Mouse (Mus musculus) embryonic facial prominence, embryonic 12.5 days (tissue): Measurements from ENCODE around the gene Oxtr. TPM values are rescaled to one million over a fixed set of nuclear protein-coding genes. Genes with fewer than 3 reads are reported as not detected.
A peak's percentile ranks its signal among the peaks of the same experiment; 100 is the strongest.

Experiments used
- ATAC-seq: fragments of 200-750 bp; cut with Nextera tagmentation; 2 replicates; pipeline ENCODE4 v1.8.0; 2017; ENCODE audit not compliant: insufficient number of reproducible peaks, insufficient read depth, low FRiP score, low TSS enrichment
- H3K27ac ChIP-seq: fragments of 300-500 bp; sonication (generic); 2 replicates; pipeline ENCODE4 v1.5.1; 2016; ENCODE audit warnings: mild to moderate bottlenecking
- H3K27me3 ChIP-seq: fragments of 300-500 bp; sonication (generic); 2 replicates; pipeline ENCODE4 v1.6.1; 2016; ENCODE audit warnings: mild to moderate bottlenecking, moderate library complexity
- H3K36me3 ChIP-seq: fragments of 300-500 bp; sonication (generic); 2 replicates; pipeline ENCODE4 v1.6.1; 2016; ENCODE audit warnings: mild to moderate bottlenecking
- H3K4me1 ChIP-seq: fragments of 300-500 bp; sonication (generic); 2 replicates; pipeline ENCODE4 v1.6.1; 2016
- H3K4me2 ChIP-seq: fragments of 300-500 bp; sonication (generic); replicated peaks from 2 replicates; pipeline ENCODE4 v1.6.1; 2016; ENCODE audit warnings: mild to moderate bottlenecking, moderate library complexity
- H3K4me3 ChIP-seq: fragments of 300-500 bp; sonication (generic); 2 replicates; pipeline ENCODE4 v1.5.1; 2016; ENCODE audit warnings: mild to moderate bottlenecking
- H3K9ac ChIP-seq: fragments of 300-500 bp; sonication (generic); 2 replicates; pipeline ENCODE4 v1.6.1; 2016; ENCODE audit warnings: mild to moderate bottlenecking, moderate library complexity
- H3K9me3 ChIP-seq: fragments of 300-500 bp; sonication (generic); 2 replicates; pipeline ENCODE4 v1.6.1; 2016; ENCODE audit warnings: mild to moderate bottlenecking, moderate library complexity
- WGBS: fragments of 180-500 bp; shearing (Covaris S2); methylation state at CpG from one replicate; pipeline ENCODE4 v1.1.7; 2016; 5-methylcytosine and 5-hydroxymethylcytosine counted together
- polyA plus RNA-seq: library from polyadenylated mRNA; unstranded; fragments of >200 nt; fragmentation: Nextera tagmentation; extraction: Ambion mirVana; gene quantifications from 2 replicates; pipeline ENCODE4 v1.2.1, GENCODE M21; 2016

Gene Oxtr
- 0.31 and 0.90 TPM in 2 replicates for polyA plus RNA-seq

DNA sequence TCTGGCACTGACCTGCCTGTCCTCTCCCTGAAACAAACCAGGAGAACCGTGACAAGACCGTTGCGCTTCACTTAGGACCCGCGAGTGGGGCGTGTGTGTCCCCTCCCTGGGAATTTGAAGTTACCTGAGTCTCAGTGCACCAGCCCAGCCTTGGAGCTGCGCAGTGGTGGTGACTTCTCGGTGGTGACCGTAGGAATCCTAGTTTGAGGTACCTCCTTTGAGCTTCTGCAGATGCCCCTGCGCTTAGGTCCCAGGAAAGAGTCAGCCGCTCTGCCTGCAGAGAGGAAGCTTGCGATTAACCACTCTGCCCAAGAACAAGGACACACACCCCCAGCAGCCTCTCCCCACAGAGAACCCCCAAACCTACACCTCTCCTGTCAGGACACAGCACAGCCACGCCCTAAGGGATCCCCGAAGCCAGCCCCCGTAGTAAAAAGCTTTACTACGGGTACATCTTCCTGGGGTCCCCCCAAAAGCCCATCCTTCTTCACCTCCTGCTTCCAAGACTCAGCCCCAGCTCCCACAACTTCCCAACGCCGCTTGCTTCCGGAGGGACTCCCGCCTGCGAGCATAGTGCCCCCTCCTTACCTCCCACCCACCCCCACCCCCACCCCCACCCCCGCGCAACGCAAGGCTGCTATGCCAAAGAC lies at the start of gene Oxtr:
TSS of gene Oxtr (minus strand) at position 34 of the 650 bp plus-strand sequence.
- Histone ChIP-seq H3K4me1 (peaks cover 23% of the 10 kb centered on the region), H3K27me3 (peaks cover 55% of the 10 kb centered on the region), H3K27ac (no peak within 1 kb of the TSS), H3K36me3 (no peaks in the 10 kb centered on the region), H3K4me3 (peak within 1 kb of the TSS; percentile 37), H3K9me3 (no peaks in the 10 kb centered on the region), H3K4me2 (peak within 1 kb of the TSS; percentile 59), H3K9ac (peak within 1 kb of the TSS; percentile 35; the same call in 1 of the 2 replicates)
- ATAC-seq, result no peak
- WGBS, result 9% methylated on average over 24 of the region's 24 CpGs

DNA sequence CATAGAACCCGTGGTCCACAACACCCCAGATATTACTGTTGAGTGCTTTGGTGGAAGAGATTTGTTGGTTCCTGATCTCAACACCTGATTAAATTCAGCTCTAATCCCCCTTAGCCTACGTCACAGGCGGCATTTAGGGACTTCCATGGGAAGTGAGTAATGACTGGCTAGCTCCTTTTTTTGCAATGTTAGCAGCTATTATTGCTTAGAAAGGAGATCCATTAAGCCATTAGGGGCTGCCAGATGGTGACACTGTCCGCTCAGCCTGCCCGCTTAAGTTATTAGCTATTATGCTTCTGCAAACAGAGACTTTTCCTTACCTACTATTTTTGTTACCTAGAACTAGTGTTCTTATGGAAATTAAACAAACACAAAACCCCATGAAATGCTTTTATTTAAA lies 35.7 kb upstream of the Oxtr start:
- Histone ChIP-seq H3K36me3 (no peaks in the 10 kb centered on the region), H3K9ac (no peak overlapping the region), H3K9me3 (no peaks in the 10 kb centered on the region), H3K4me1 (no peaks in the 10 kb centered on the region), H3K4me3 (no peak overlapping the region), H3K4me2 (no peak overlapping the region), H3K27me3 (no peaks in the 10 kb centered on the region), H3K27ac (no peak overlapping the region)
- WGBS, result 69% methylated on average over 5 of the region's 5 CpGs
- ATAC-seq, result no peak

GRCm38 (mm10) chr6:112524459-112524858 lies 34.7 kb upstream of the Oxtr start:
- Histone ChIP-seq H3K9ac (no peak overlapping the region), H3K4me1 (no peaks in the 10 kb centered on the region), H3K4me2 (no peak overlapping the region), H3K36me3 (no peaks in the 10 kb centered on the region), H3K27ac (no peak overlapping the region), H3K9me3 (no peaks in the 10 kb centered on the region), H3K27me3 (no peaks in the 10 kb centered on the region), H3K4me3 (no peak overlapping the region)
- ATAC-seq, result no peak
- 63% methylated on average over 10 of the region's 10 CpGs for WGBS

GRCm38 (mm10) chr6:112517991-112518390 lies 28.2 kb upstream of the Oxtr start:
- no peaks in the 10 kb centered on the region for H3K36me3 ChIP-seq
- 81% methylated on average over 3 of the region's 3 CpGs for WGBS
- H3K9ac ChIP-seq, result no peak overlapping the region
- no peak overlapping the region for H3K4me3 ChIP-seq
- no peaks in the 10 kb centered on the region for H3K9me3 ChIP-seq
- ATAC-seq, result no peak
- H3K4me1 ChIP-seq, result peaks cover 5% of the 10 kb centered on the region; the same call in 1 of the 2 replicates
- H3K27me3 ChIP-seq, result no peaks in the 10 kb centered on the region
- H3K27ac ChIP-seq, result no peak overlapping the region
- H3K4me2 ChIP-seq, result no peak overlapping the region

- H3K4me3 ChIP-seq, result no peak overlapping the region
- H3K27ac ChIP-seq, result no peak overlapping the region
- H3K9me3 ChIP-seq, result no peaks in the 10 kb centered on the region
- no peak for ATAC-seq
- H3K27me3 ChIP-seq, result no peaks in the 10 kb centered on the region
- no peak overlapping the region for H3K9ac ChIP-seq
- no peaks in the 10 kb centered on the region for H3K36me3 ChIP-seq
- no peak overlapping the region for H3K4me2 ChIP-seq
- peaks cover 5% of the 10 kb centered on the region; the same call in 1 of the 2 replicates for H3K4me1 ChIP-seq
- 89% methylated on average over 3 of the region's 3 CpGs for WGBS
These were observed 27.8 kb upstream of the Oxtr start for GRCm38 (mm10) chr6:112517572-112517971.

DNA sequence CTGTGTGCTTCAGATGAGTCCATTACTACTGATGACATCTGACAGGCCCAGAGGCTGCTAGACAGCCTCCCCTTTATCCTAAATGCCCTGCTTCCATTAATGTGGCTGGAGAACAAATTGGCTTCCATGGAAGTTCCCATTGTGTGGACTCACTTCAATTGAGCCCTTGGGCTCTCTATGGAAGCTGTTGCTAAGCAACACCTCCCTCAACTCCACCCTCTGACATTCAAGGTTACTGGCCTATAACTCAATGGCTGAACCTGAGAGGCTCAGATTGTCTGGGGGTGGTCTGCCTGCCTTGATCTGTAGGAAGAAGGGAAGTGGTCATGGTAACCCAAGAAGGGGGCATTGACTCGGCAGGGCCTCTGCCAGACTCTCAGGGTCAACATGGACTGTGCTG lies 26.8 kb upstream of the Oxtr start:
- Histone ChIP-seq H3K4me1 (peaks cover 5% of the 10 kb centered on the region; the same call in 1 of the 2 replicates), H3K9me3 (no peaks in the 10 kb centered on the region), H3K27ac (no peak overlapping the region), H3K9ac (no peak overlapping the region), H3K27me3 (no peaks in the 10 kb centered on the region), H3K4me3 (no peak overlapping the region), H3K4me2 (no peak overlapping the region), H3K36me3 (no peaks in the 10 kb centered on the region)
- ATAC-seq, result peak; percentile 64
- WGBS, result 8% methylated on average over 1 of the region's 1 CpGs

DNA sequence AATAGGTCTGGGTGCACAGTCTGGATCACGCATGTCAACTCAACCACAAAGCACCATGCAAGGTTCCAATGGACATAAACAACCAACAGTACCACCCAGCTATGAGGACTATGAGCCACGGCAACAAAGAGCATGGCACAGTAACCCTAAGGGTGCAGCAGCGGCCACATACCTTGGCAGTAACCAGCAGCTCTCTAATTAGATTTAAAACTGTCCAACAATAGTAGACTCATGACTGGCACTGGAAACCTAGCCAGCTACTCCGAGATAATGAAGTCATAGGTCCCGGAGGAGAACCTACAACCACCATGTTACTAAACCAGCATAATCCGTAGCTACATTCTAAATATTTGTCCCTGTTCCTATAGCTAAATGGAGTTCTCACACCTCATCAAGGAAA lies 24.8 kb upstream of the Oxtr start:
- Histone ChIP-seq H3K27ac (no peak overlapping the region), H3K4me3 (no peak overlapping the region), H3K4me2 (no peak overlapping the region), H3K27me3 (no peaks in the 10 kb centered on the region), H3K9ac (no peak overlapping the region), H3K4me1 (peaks cover 14% of the 10 kb centered on the region), H3K36me3 (no peaks in the 10 kb centered on the region), H3K9me3 (no peaks in the 10 kb centered on the region)
- no peak for ATAC-seq
- 86% methylated on average over 6 of the region's 6 CpGs for WGBS

- Histone ChIP-seq H3K4me2 (no peak overlapping the region), H3K36me3 (no peaks in the 10 kb centered on the region), H3K4me3 (no peak overlapping the region), H3K27ac (no peak overlapping the region), H3K9ac (no peak overlapping the region), H3K9me3 (no peaks in the 10 kb centered on the region), H3K4me1 (peaks cover 9% of the 10 kb centered on the region), H3K27me3 (no peaks in the 10 kb centered on the region)
- no peak for ATAC-seq
- 21% methylated on average over 4 of the region's 4 CpGs for WGBS
These were observed 20.6 kb upstream of the Oxtr start for GRCm38 (mm10) chr6:112510346-112510745.

GRCm38 (mm10) chr6:112509590-112510131 lies 19.9 kb upstream of the Oxtr start:
- ATAC-seq, result no peak
- WGBS, result 46% methylated on average over 2 of the region's 2 CpGs
- Histone ChIP-seq H3K36me3 (no peaks in the 10 kb centered on the region), H3K27me3 (no peaks in the 10 kb centered on the region), H3K4me2 (no peak overlapping the region), H3K4me3 (no peak overlapping the region), H3K4me1 (peaks cover 9% of the 10 kb centered on the region), H3K9me3 (no peaks in the 10 kb centered on the region), H3K27ac (no peak overlapping the region), H3K9ac (no peak overlapping the region)

GRCm38 (mm10) chr6:112507617-112508016 lies 17.9 kb upstream of the Oxtr start:
- no peak overlapping the region for H3K4me3 ChIP-seq
- no peaks in the 10 kb centered on the region for H3K27me3 ChIP-seq
- WGBS, result 81% methylated on average over 2 of the region's 2 CpGs
- H3K4me2 ChIP-seq, result no peak overlapping the region
- no peaks in the 10 kb centered on the region for H3K36me3 ChIP-seq
- no peaks in the 10 kb centered on the region for H3K9me3 ChIP-seq
- no peak overlapping the region for H3K9ac ChIP-seq
- no peak for ATAC-seq
- no peak overlapping the region for H3K27ac ChIP-seq
- H3K4me1 ChIP-seq, result peaks cover 9% of the 10 kb centered on the region

- Histone ChIP-seq H3K36me3 (no peaks in the 10 kb centered on the region), H3K27ac (no peak overlapping the region), H3K4me3 (no peak overlapping the region), H3K9me3 (no peaks in the 10 kb centered on the region), H3K4me2 (no peak overlapping the region), H3K9ac (no peak overlapping the region), H3K4me1 (no peaks in the 10 kb centered on the region), H3K27me3 (no peaks in the 10 kb centered on the region)
- 68% methylated on average over 2 of the region's 2 CpGs for WGBS
- ATAC-seq, result no peak
These were observed 11.4 kb upstream of the Oxtr start for GRCm38 (mm10) chr6:112501156-112501555.

- H3K9me3 ChIP-seq, result no peaks in the 10 kb centered on the region
- no peak for ATAC-seq
- no peak overlapping the region for H3K4me3 ChIP-seq
- H3K27ac ChIP-seq, result no peak overlapping the region
- 0 out of 2 replicates have a peak, but pooled peaks cover 3% of the 10 kb centered on the region for H3K4me1 ChIP-seq
- no peaks in the 10 kb centered on the region for H3K27me3 ChIP-seq
- WGBS, result 64% methylated on average over 2 of the region's 2 CpGs
- H3K4me2 ChIP-seq, result no peak overlapping the region
- H3K9ac ChIP-seq, result no peak overlapping the region
- no peaks in the 10 kb centered on the region for H3K36me3 ChIP-seq
These were observed 9.7 kb upstream of the Oxtr start for GRCm38 (mm10) chr6:112499456-112499855.
